Mouse (Mus musculus): ENCODE data around the gene Haus2. TPM values are rescaled to one million over a fixed set of nuclear protein-coding genes. Genes with fewer than 3 reads are reported as not detected.

Gene Haus2
- polyA plus RNA-seq, 1 experiment, result 5.0 TPM

- no peak overlapping the region for H3K27ac ChIP-seq (ENCODE audit: control insufficient read depth, insufficient read depth, low read depth, low read length)
- no peak for TF ChIP-seq CTCF (IDR thresholded peaks at IDR 0.05; ENCODE audit: control insufficient read depth, insufficient read depth, insufficient replicate concordance, low read depth, low read length)
- TF ChIP-seq POLR2A (IDR thresholded peaks at IDR 0.05; ENCODE audit: control insufficient read depth, low read depth, low read length), result no peak
Observed at GRCm38 (mm10) chr2:120631957-120632356, 22.8 kb downstream of the Haus2 start.

DNA sequence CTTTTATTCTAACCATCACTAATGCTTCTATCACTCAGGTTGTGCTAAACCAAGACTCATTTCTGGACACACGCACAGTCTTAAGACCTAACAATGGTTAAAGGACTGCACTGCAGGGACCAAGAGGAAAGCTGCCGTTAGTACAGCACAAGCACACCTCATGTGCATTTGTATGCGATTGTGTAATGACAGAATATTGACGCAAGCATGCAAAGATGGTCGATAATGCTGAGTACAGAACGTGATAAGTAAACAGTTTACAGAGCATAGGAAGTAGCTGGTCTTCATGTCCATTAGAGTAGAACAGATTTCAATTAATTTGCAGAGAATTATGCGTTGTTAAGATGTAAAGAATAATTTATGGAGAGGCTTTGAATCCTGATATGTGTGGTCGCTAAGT lies 31.7 kb downstream of the Haus2 start:
- Histone ChIP-seq H3K4me3 (ENCODE audit: control insufficient read depth, low read depth, low read length) (no peak overlapping the region), H3K27ac (ENCODE audit: control insufficient read depth, insufficient read depth, low read depth, low read length) (no peak overlapping the region), H3K4me1 (ENCODE audit: control insufficient read depth, insufficient read depth, low read length) (peaks cover 2% of the 10 kb centered on the region; the same call in 1 of the 2 replicates), H3K36me3 (ENCODE audit: control insufficient read depth, insufficient read depth, low read length) (no peaks in the 10 kb centered on the region), H3K27me3 (ENCODE audit: control insufficient read depth, insufficient read depth, low read length) (no peaks in the 10 kb centered on the region)
- TF ChIP-seq POLR2A (IDR thresholded peaks at IDR 0.05; ENCODE audit: control insufficient read depth, low read depth, low read length) (no peak), CTCF (IDR thresholded peaks at IDR 0.05; ENCODE audit: control insufficient read depth, insufficient read depth, insufficient replicate concordance, low read depth, low read length) (no peak)

More at GRCm38 (mm10) chr2:120631957-120632356, 22.8 kb downstream of the Haus2 start:
- Histone ChIP-seq H3K4me1 (ENCODE audit: control insufficient read depth, insufficient read depth, low read length) (peaks cover 5% of the 10 kb centered on the region), H3K36me3 (ENCODE audit: control insufficient read depth, insufficient read depth, low read length) (no peaks in the 10 kb centered on the region), H3K4me3 (ENCODE audit: control insufficient read depth, low read depth, low read length) (no peak overlapping the region), H3K27me3 (ENCODE audit: control insufficient read depth, insufficient read depth, low read length) (no peaks in the 10 kb centered on the region)

DNA sequence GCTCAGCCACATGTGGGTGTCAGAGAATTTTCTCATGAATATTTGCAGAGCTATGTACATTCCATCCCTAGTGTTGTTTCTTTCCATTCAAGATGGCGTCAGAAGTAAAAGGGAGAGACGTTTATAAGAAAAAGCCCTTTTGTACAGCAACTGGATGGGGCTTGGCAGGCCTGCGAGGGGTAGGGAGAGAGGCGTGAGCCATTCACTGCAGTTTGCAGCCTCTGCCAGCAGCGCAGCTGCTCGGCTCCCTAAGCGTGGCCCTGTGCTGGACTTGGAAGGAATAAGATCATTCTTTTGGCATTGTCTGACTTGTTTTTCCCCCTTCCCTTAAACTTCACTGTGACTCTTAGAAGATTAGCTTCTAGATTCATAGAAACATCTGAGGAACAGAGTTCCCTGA lies 34.7 kb downstream of the Haus2 start:
- TF ChIP-seq CTCF (IDR thresholded peaks at IDR 0.05; ENCODE audit: control insufficient read depth, insufficient read depth, insufficient replicate concordance, low read depth, low read length) (no peak), POLR2A (IDR thresholded peaks at IDR 0.05; ENCODE audit: control insufficient read depth, low read depth, low read length) (no peak)
- peaks cover 2% of the 10 kb centered on the region; the same call in 1 of the 2 replicates for H3K4me1 ChIP-seq (ENCODE audit: control insufficient read depth, insufficient read depth, low read length)
- no peak overlapping the region for H3K4me3 ChIP-seq (ENCODE audit: control insufficient read depth, low read depth, low read length)
- H3K27me3 ChIP-seq (ENCODE audit: control insufficient read depth, insufficient read depth, low read length), result no peaks in the 10 kb centered on the region
- no peak overlapping the region for H3K27ac ChIP-seq (ENCODE audit: control insufficient read depth, insufficient read depth, low read depth, low read length)
- no peaks in the 10 kb centered on the region for H3K36me3 ChIP-seq (ENCODE audit: control insufficient read depth, insufficient read depth, low read length)

DNA sequence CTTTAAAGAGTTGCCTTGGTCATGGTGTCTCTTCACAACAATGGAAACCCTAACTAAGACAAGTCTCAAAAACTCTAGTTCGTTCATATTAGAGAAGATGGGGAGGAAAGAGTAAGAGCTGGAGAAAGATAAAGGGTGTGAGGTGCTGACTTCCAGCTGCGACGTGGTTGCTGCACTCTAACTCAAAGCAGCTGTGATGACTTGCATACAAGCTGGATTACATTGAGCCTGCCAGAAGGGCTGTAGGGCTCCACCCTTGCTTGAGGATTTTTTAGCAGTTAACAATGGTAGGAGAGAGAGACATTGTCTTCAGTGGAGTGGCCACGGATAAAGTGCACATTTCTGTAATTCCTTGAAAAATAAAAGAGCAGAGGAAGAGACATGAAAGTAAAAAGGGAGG lies 37.6 kb downstream of the Haus2 start:
- Histone ChIP-seq H3K27ac (ENCODE audit: control insufficient read depth, insufficient read depth, low read depth, low read length) (no peak overlapping the region), H3K4me1 (ENCODE audit: control insufficient read depth, insufficient read depth, low read length) (peaks cover 2% of the 10 kb centered on the region; the same call in 1 of the 2 replicates), H3K36me3 (ENCODE audit: control insufficient read depth, insufficient read depth, low read length) (no peaks in the 10 kb centered on the region), H3K27me3 (ENCODE audit: control insufficient read depth, insufficient read depth, low read length) (no peaks in the 10 kb centered on the region), H3K4me3 (ENCODE audit: control insufficient read depth, low read depth, low read length) (no peak overlapping the region)
- TF ChIP-seq POLR2A (IDR thresholded peaks at IDR 0.05; ENCODE audit: control insufficient read depth, low read depth, low read length) (no peak), CTCF (IDR thresholded peaks at IDR 0.05; ENCODE audit: control insufficient read depth, insufficient read depth, insufficient replicate concordance, low read depth, low read length) (no peak)

- H3K27me3 ChIP-seq (ENCODE audit: control insufficient read depth, insufficient read depth, low read length), result no peaks in the 10 kb centered on the region
- no peak overlapping the region for H3K4me3 ChIP-seq (ENCODE audit: control insufficient read depth, low read depth, low read length)
- H3K27ac ChIP-seq (ENCODE audit: control insufficient read depth, insufficient read depth, low read depth, low read length), result no peak overlapping the region
- H3K36me3 ChIP-seq (ENCODE audit: control insufficient read depth, insufficient read depth, low read length), result no peaks in the 10 kb centered on the region
- TF ChIP-seq POLR2A (IDR thresholded peaks at IDR 0.05; ENCODE audit: control insufficient read depth, low read depth, low read length) (no peak), CTCF (IDR thresholded peaks at IDR 0.05; ENCODE audit: control insufficient read depth, insufficient read depth, insufficient replicate concordance, low read depth, low read length) (no peak)
- H3K4me1 ChIP-seq (ENCODE audit: control insufficient read depth, insufficient read depth, low read length), result no peaks in the 10 kb centered on the region
Observed at GRCm38 (mm10) chr2:120652256-120652924, 43.2 kb downstream of the Haus2 start.

DNA sequence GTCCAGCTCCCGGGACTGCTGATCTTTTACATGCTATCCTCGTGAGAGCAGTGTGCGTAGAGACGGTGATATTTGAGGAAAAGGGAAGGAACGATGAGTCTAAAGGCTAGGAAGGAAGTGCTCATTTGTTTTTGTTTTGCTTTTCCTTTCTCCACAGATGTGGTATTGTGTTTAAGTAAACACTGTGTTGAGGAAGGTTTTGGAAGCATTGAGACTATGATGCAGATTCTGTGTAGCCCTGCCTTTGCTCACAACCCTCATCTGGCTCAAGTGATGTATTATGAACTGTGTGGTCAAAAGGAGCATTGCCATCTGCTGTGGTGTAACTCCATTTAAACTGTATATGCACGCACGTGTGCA lies 43.7 kb downstream of the Haus2 start:
- Histone ChIP-seq H3K4me1 (ENCODE audit: control insufficient read depth, insufficient read depth, low read length) (no peaks in the 10 kb centered on the region), H3K4me3 (ENCODE audit: control insufficient read depth, low read depth, low read length) (no peak overlapping the region), H3K27ac (ENCODE audit: control insufficient read depth, insufficient read depth, low read depth, low read length) (no peak overlapping the region), H3K36me3 (ENCODE audit: control insufficient read depth, insufficient read depth, low read length) (no peaks in the 10 kb centered on the region), H3K27me3 (ENCODE audit: control insufficient read depth, insufficient read depth, low read length) (no peaks in the 10 kb centered on the region)
- TF ChIP-seq CTCF (IDR thresholded peaks at IDR 0.05; ENCODE audit: control insufficient read depth, insufficient read depth, insufficient replicate concordance, low read depth, low read length) (no peak), POLR2A (IDR thresholded peaks at IDR 0.05; ENCODE audit: control insufficient read depth, low read depth, low read length) (no peak)

DNA sequence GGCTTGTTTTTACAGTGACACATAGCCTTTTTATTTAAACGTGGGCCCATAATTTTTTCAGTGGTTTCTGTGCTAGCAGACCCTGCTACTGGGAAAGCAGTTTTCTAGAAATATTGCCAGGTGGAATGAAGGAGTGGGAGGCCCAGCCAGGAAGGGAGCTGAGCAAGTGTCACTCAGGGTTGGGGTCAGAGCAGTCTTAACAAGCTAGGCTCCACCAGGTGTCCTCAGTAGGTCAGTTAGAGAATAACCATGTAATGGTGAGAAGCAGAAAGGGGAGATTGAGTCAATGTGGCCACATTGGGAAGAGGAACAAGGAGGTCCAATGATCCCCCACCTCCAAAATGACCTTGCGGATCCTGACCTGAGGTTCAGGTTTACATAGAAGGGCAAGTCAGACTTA lies 45.5 kb downstream of the Haus2 start:
- H3K4me1 ChIP-seq (ENCODE audit: control insufficient read depth, insufficient read depth, low read length), result no peaks in the 10 kb centered on the region
- H3K36me3 ChIP-seq (ENCODE audit: control insufficient read depth, insufficient read depth, low read length), result no peaks in the 10 kb centered on the region
- no peak overlapping the region for H3K4me3 ChIP-seq (ENCODE audit: control insufficient read depth, low read depth, low read length)
- no peak overlapping the region for H3K27ac ChIP-seq (ENCODE audit: control insufficient read depth, insufficient read depth, low read depth, low read length)
- TF ChIP-seq POLR2A (IDR thresholded peaks at IDR 0.05; ENCODE audit: control insufficient read depth, low read depth, low read length) (no peak), CTCF (IDR thresholded peaks at IDR 0.05; ENCODE audit: control insufficient read depth, insufficient read depth, insufficient replicate concordance, low read depth, low read length) (no peak)
- no peaks in the 10 kb centered on the region for H3K27me3 ChIP-seq (ENCODE audit: control insufficient read depth, insufficient read depth, low read length)

Measured in testis, adult 2 months (tissue).